Mouse (Mus musculus) heart, embryonic 12.5 days (tissue): ENCODE measurements around the gene Dbn1. TPM values are rescaled to one million over a fixed set of nuclear protein-coding genes. Genes with fewer than 3 reads are reported as not detected.

Source experiments
- ATAC-seq: fragments of 200-750 bp; cut with Nextera tagmentation; 2 replicates; pipeline ENCODE4 v1.8.0; 2017; ENCODE audit warnings: moderate TSS enrichment, moderate library complexity; ENCODE audit not compliant: insufficient number of reproducible peaks, low FRiP score
- H3K27ac ChIP-seq: fragments of 300-500 bp; sonication (generic); 2 replicates; pipeline ENCODE4 v1.5.1; 2016; ENCODE audit warnings: mild to moderate bottlenecking, moderate library complexity; ENCODE audit not compliant: poor library complexity, severe bottlenecking
- H3K27me3 ChIP-seq: fragments of 300-500 bp; sonication (generic); replicated peaks from 2 replicates; pipeline ENCODE4 v1.6.1; 2016; ENCODE audit warnings: mild to moderate bottlenecking, moderate library complexity
- H3K36me3 ChIP-seq: fragments of 300-500 bp; sonication (generic); 2 replicates; pipeline ENCODE4 v1.6.1; 2016; ENCODE audit warnings: mild to moderate bottlenecking, moderate library complexity
- H3K4me1 ChIP-seq: fragments of 300-500 bp; sonication (generic); replicated peaks from 2 replicates; pipeline ENCODE4 v1.6.1; 2016; ENCODE audit warnings: mild to moderate bottlenecking
- H3K4me2 ChIP-seq: fragments of 300-500 bp; sonication (generic); 2 replicates; pipeline ENCODE4 v1.6.1; 2016; ENCODE audit warnings: mild to moderate bottlenecking, moderate library complexity
- H3K4me3 ChIP-seq: fragments of 300-500 bp; sonication (generic); 2 replicates; pipeline ENCODE4 v1.5.1; 2016; ENCODE audit warnings: mild to moderate bottlenecking
- H3K9ac ChIP-seq: fragments of 300-500 bp; sonication (generic); 2 replicates; pipeline ENCODE4 v1.6.1; 2016; ENCODE audit warnings: mild to moderate bottlenecking, moderate library complexity
- H3K9me3 ChIP-seq: fragments of 300-500 bp; sonication (generic); replicated peaks from 2 replicates; pipeline ENCODE4 v1.6.1; 2016; ENCODE audit warnings: mild to moderate bottlenecking, moderate library complexity
- WGBS: fragments of 180-500 bp; shearing (Covaris S2); methylation state at CpG from one replicate; pipeline ENCODE4 v1.1.7; 2016; 5-methylcytosine and 5-hydroxymethylcytosine counted together
- polyA plus RNA-seq: library from polyadenylated mRNA; unstranded; fragments of >200 nt; fragmentation: Nextera tagmentation; extraction: Ambion mirVana; gene quantifications from 2 replicates; pipeline ENCODE4 v1.2.1, GENCODE M21; 2016

Dbn1 gene
- polyA plus RNA-seq, 1 experiment from 2014 or later: 101 TPM

DNA sequence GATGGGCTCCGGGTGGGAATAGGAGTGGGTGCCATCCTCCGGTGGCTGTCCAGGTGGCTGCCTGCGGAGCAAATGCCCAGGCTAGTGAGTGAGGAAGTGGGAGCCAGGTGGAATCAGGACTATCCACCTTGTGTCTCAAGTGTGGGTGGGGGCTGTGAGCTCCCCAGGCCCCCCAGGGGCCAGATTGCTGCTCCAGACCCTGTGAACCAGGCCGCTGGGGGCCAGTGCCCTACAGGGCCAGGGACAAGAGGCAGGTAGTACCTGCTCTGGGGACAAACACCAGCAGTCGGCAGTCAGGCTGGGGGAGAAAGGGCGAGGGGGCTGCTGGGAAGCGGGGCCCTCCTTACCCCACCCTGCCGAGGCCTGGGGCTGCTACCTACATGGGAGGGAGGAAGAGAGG lies 11.7 kb downstream of the Dbn1 start:
- Histone ChIP-seq H3K36me3 (peaks cover 60% of the 10 kb centered on the region), H3K27me3 (peaks cover 46% of the 10 kb centered on the region), H3K9ac (no peak overlapping the region), H3K27ac (no peak overlapping the region), H3K9me3 (peaks cover 3% of the 10 kb centered on the region; the same call in 1 of the 2 replicates), H3K4me2 (no peak overlapping the region), H3K4me3 (no peak overlapping the region), H3K4me1 (peaks cover 28% of the 10 kb centered on the region)
- no peak for ATAC-seq
- WGBS: 87% methylated on average over 8 of the region's 8 CpGs

DNA sequence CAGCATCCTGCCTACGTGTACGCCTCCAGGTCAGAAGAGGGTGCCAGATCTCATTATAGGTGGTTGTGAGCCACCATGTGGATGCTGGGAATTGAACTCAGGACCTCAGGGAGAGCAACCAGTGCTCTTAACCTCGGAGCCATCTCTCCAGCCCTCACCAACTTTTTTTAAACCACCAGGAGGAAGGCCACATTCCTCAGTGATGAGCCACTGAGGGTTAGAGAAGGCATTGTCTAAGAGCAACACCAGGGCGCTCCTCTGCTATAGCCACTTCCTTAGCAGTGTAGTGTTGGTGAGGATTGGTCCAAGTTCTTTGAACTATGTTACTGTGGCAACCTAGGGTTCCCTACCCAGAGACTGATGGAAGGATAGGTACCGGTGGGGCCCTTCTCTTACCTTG lies 12.2 kb downstream of the Dbn1 start:
- H3K4me2 ChIP-seq: no peak overlapping the region
- peaks cover 50% of the 10 kb centered on the region for H3K27me3 ChIP-seq
- WGBS: 89% methylated on average over 5 of the region's 5 CpGs
- no peak overlapping the region for H3K4me3 ChIP-seq
- H3K36me3 ChIP-seq: peaks cover 55% of the 10 kb centered on the region
- peaks cover 3% of the 10 kb centered on the region; the same call in 1 of the 2 replicates for H3K9me3 ChIP-seq
- H3K27ac ChIP-seq: no peak overlapping the region
- H3K4me1 ChIP-seq: peaks cover 33% of the 10 kb centered on the region
- ATAC-seq: no peak
- H3K9ac ChIP-seq: no peak overlapping the region

DNA sequence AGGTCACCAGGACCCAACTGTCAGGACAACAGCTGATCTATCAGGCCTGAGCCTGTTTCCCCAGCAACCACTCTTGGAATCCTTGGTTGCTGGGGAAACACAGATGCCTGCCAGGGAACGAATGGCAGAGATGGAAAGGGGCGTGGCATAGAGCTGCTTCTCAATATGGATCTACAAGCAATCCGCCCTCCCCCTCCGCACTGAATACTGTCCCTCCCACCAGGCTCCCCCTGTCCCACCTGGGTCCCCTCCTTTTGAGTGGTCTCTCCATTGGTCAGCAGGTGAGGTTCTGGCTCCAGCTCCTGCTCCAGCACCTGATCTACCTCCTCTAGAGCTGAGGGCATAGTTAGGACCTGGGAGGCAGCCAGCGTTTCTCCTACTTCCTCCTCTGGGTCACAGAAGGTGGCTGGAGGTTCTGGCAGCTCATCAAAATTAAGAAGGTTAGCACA lies 13.3 kb downstream of the Dbn1 start:
- no peak overlapping the region for H3K27ac ChIP-seq
- H3K4me2 ChIP-seq: no peak overlapping the region
- H3K4me3 ChIP-seq: no peak overlapping the region
- 61% methylated on average over 5 of the region's 5 CpGs for WGBS
- H3K36me3 ChIP-seq: peaks cover 44% of the 10 kb centered on the region
- no peak for ATAC-seq
- H3K9ac ChIP-seq: no peak overlapping the region
- peaks cover 57% of the 10 kb centered on the region for H3K27me3 ChIP-seq
- peaks cover 33% of the 10 kb centered on the region for H3K4me1 ChIP-seq
- H3K9me3 ChIP-seq: no peaks in the 10 kb centered on the region

DNA sequence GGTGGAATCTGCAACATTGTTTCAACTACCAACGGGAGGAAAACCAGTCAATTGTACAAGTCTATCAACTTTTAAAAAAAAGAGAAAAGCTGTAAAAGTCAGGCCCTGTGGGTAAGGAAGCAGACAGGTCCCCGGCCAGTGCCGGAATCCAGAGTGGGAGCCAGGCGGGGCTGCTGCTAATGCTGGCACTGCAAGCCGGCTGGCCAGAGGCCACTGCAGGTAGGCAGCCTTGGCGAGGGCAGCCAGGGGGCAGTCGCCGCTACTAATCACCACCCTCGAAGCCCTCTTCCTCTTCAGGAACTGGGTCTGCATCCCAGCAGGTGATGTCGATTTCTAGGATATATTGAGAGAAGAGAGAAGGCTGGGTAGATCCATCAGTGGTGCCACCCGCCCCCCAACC lies 13.9 kb downstream of the Dbn1 start:
- ATAC-seq: no peak
- H3K36me3 ChIP-seq: peaks cover 38% of the 10 kb centered on the region
- 66% methylated on average over 11 of the region's 11 CpGs for WGBS

DNA sequence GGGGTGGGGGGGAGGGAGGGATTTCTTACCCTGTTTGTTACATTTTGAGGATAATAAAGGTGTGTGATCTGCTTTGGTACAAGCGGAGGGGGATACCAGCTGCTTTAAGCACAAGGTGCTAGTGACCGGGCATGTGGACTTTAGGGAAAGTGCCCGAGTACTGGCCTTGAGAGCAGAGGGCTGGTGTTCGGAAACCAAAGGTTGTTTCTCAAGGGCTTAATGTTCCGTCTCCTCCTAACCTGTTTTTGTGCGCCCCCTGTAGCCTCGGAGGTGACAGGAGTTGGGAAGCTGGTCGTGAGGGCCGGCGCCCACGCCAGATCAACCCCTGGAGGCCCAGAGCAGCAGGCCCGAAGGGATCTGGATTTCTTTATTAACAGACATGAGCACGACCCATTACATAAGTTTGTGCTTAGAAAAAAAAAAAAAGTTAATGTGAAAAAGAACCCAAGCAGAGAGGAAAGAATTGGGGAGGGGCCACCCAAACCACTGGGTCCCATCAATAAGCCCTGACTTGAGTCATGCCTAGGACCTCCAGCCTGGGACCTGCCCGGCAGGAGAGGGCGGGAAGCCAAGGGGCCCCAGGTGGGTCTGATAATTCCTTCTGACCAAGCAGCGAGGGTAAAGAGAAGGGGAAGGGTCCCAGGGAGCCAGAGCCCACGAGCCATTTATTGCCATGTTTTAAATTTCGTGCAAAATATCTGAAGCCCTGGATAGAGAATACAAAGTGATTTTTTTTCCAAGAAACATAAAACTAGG lies 14.7 kb downstream of the Dbn1 start:
- 0 out of 2 replicates have a peak overlapping the region, but pooled peaks have one; percentile 2 for H3K27ac ChIP-seq
- H3K4me2 ChIP-seq: peak overlapping the region; percentile 93
- ATAC-seq: no peak
- peak overlapping the region; percentile 58 for H3K4me3 ChIP-seq
- peaks cover 33% of the 10 kb centered on the region for H3K4me1 ChIP-seq
- H3K9me3 ChIP-seq: no peaks in the 10 kb centered on the region
- H3K9ac ChIP-seq: peak overlapping the region; percentile 72
- 22% methylated on average over 18 of the region's 18 CpGs for WGBS
- peaks cover 69% of the 10 kb centered on the region for H3K27me3 ChIP-seq
- peaks cover 38% of the 10 kb centered on the region for H3K36me3 ChIP-seq

More for the DNA sequence above, 13.9 kb downstream of the Dbn1 start:
- H3K4me2 ChIP-seq: no peak overlapping the region
- H3K27me3 ChIP-seq: peaks cover 62% of the 10 kb centered on the region
- H3K27ac ChIP-seq: no peak overlapping the region
- no peak overlapping the region for H3K4me3 ChIP-seq
- no peaks in the 10 kb centered on the region for H3K9me3 ChIP-seq
- H3K4me1 ChIP-seq: peaks cover 33% of the 10 kb centered on the region
- H3K9ac ChIP-seq: no peak overlapping the region

DNA sequence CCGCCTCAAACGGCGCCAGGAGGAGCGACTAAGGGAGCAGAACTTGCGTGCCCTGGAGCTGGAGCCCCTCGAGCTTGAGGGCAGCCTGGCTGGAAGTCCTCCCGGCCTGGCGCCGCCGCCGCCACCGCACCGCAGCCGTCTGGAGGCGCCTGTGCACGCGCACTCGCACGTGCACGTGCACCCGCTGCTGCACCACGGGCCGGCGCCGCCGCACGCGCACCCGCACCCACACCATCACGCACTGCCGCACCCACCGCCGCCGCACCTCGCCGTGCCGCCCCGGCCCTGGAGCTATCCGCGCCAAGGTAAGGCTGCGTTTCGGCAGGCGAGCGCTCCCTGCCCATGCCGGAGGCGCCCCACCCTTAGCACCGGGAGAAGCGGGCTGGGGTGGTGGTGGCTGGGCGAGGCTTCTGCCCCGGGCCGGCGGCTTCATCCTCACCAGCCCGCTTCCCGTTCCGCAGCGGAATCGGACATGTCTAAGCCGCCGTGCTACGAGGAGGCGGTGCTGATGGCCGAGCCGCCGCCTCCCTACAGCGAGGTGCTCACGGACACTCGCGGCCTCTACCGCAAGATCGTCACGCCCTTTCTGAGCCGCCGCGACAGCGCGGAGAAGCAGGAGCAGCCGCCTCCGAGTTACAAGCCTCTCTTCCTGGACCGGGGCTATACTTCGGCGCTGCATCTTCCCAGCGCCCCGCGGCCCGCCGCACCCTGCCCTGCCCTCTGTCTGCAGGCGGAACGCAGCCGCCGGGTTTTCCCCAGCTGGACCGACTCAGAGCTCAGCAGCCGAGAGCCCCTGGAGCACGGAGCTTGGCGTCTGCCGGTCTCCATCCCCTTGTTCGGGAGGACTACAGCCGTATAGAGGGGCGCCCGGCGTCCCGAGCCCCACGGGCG lies 15.5 kb downstream of the Dbn1 start:
- peak overlapping the region; percentile 58 for H3K4me3 ChIP-seq
- peak overlapping the region; percentile 72 for H3K9ac ChIP-seq
- H3K9me3 ChIP-seq: no peaks in the 10 kb centered on the region
- WGBS: under 1% methylated on average over 102 of the region's 103 CpGs
- peaks cover 33% of the 10 kb centered on the region for H3K4me1 ChIP-seq
- ATAC-seq: peak; percentile 39
- 0 out of 2 replicates have a peak overlapping the region, but pooled peaks have one; percentile 5 for H3K27ac ChIP-seq
- peaks cover 75% of the 10 kb centered on the region for H3K27me3 ChIP-seq
- peaks cover 35% of the 10 kb centered on the region for H3K36me3 ChIP-seq
- peak overlapping the region; percentile 93 for H3K4me2 ChIP-seq

DNA sequence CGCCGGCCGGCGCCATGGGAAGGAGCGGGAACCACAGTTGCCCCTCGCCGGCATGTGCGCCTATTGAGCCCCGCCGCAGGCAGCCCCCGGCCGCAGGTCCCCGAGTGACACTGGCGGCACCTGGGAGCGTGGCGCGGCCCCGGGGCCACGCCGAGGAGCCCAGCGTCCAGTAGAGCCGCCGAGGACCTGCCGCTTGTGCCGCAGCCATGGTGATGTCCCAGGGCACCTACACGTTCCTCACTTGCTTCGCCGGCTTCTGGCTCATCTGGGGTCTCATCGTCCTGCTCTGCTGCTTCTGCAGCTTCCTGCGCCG lies 16.1 kb downstream of the Dbn1 start:
- under 1% methylated on average over 31 of the region's 31 CpGs for WGBS
- Histone ChIP-seq H3K4me2 (peak overlapping the region; percentile 93), H3K27ac (0 out of 2 replicates have a peak overlapping the region, but pooled peaks have one; percentile 5), H3K4me1 (peaks cover 33% of the 10 kb centered on the region), H3K9ac (peak overlapping the region; percentile 72), H3K9me3 (no peaks in the 10 kb centered on the region), H3K36me3 (peaks cover 29% of the 10 kb centered on the region), H3K27me3 (peaks cover 73% of the 10 kb centered on the region), H3K4me3 (peak overlapping the region; percentile 58)
- ATAC-seq: peak; percentile 23

DNA sequence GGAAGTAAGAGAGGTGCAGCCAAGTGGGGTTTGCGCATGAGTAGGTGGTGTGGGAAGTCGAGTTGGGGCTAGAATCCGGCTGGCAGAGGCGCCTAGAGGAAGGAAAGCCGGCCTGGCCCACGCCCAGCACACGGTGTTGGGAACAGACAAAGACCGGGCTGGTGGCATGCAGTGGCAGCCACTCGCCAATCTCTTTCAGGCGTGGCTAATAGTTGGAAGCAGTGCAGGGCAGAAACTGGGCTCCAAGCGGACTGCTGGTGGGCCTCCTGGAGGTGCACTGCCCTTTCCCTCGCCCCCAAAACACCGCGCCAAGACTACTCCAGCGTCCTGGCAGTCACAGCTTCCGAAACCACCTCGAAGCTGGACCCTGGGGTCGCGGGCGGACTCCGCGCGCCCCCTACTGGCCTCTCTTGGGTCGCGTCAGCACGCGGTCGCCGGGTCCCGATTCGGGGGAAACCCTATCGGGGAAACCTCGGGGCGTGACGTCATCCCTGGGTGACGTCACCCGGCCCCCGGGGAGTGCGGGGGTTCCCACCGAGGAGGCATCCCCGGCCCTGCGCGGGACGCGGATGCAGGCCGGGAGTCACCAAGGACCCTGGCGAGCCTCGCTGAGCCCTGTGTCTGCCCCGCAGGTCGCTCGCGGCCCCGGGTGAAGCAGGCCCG lies 16.6 kb downstream of the Dbn1 start:
- peaks cover 24% of the 10 kb centered on the region for H3K36me3 ChIP-seq
- no peak overlapping the region for H3K27ac ChIP-seq
- peak overlapping the region; percentile 72 for H3K9ac ChIP-seq
- H3K27me3 ChIP-seq: peaks cover 73% of the 10 kb centered on the region
- no peaks in the 10 kb centered on the region for H3K9me3 ChIP-seq
- WGBS: 1% methylated on average over 54 of the region's 54 CpGs
- peak overlapping the region; percentile 58 for H3K4me3 ChIP-seq
- H3K4me2 ChIP-seq: peak overlapping the region; percentile 93
- ATAC-seq: peak; percentile 65
- peaks cover 33% of the 10 kb centered on the region for H3K4me1 ChIP-seq

DNA sequence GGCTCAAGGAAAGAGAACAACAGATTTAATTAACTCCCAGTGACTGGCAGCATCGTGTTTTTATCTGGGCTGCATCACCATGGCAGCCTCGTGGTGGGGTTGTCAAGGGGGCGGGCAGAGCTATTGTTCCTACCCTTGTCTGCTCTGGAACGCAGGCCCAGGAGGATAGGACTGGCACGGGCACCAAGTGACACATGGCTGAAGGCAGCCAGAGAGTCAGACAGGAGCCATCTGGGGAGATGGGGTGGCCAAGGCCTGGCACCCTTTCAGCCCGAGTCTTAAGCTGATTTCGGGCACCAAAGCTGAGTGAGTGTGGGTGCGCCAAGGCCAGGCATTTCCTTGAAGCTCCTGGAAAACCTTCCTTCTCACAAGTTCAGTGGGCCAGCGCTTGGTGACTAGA lies 17.5 kb downstream of the Dbn1 start:
- H3K4me2 ChIP-seq: no peak overlapping the region
- 66% methylated on average over 9 of the region's 9 CpGs for WGBS
- peaks cover 74% of the 10 kb centered on the region for H3K27me3 ChIP-seq
- H3K27ac ChIP-seq: no peak overlapping the region
- H3K4me3 ChIP-seq: no peak overlapping the region
- H3K4me1 ChIP-seq: peaks cover 34% of the 10 kb centered on the region
- no peak for ATAC-seq
- H3K36me3 ChIP-seq: peaks cover 15% of the 10 kb centered on the region
- H3K9me3 ChIP-seq: no peaks in the 10 kb centered on the region
- H3K9ac ChIP-seq: no peak overlapping the region

DNA sequence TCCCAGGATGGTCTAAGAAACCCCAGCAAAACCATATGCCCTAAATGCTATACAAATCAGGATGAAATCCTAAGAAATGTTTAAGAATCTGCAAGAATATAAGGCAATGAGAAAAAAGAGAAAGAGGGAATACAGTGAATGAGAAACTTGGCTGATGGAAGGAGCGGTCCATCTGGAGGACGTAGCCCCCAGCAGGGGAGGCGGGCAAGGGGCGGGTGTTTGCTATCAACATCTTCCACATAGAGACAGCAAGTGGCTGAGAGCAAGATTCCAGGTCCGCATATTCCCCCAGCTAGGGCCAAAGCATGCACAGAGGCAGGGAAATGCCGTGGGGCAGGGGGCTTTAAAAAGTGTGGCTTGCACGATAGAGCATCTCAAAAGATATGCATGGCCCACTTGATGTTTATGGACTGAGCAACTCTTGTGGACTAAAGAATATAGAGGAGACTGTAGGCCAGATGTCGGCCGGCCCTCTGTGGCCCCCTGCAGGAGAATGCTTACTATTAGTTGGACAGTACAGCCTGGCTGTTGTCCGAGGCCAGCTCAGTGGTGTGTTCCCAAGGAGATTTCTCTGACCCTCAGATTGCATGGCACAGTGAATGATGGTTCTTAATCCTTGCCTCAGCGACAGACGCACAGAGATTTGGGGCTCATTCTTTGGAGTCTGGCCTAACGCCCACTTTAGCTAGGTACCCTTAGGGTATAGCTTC lies 18.9 kb downstream of the Dbn1 start:
- Histone ChIP-seq H3K4me1 (peaks cover 41% of the 10 kb centered on the region), H3K4me3 (no peak overlapping the region), H3K27ac (no peak overlapping the region), H3K4me2 (no peak overlapping the region), H3K9me3 (no peaks in the 10 kb centered on the region), H3K36me3 (peaks cover 2% of the 10 kb centered on the region; the same call in 1 of the 2 replicates), H3K27me3 (peaks cover 66% of the 10 kb centered on the region), H3K9ac (no peak overlapping the region)
- no peak for ATAC-seq
- WGBS: 40% methylated on average over 13 of the region's 13 CpGs
